Mouse (Mus musculus) T-helper 2 cell (primary cell): ENCODE results near the gene Gm40193.
"Not testable (repeated sequence)": the region's sequence is repeated elsewhere in the genome, so short reads cannot be mapped to it uniquely, and the experiment has no call there.

Source experiments
- in situ Hi-C: fragments of 300-600 bp; cut with MboI, MseI; formaldehyde crosslinking; loops from one replicate; pipeline ENCODE4 v1.15.1; 2025; ENCODE audit warnings: high pct_unique_total_duplicates

Gene Gm40193

GRCm38 (mm10) chr11:70532839-70533238 is at the start of gene Gm40193:
TSS of gene Gm40193 (minus strand) at chr11:70532939.
- in situ Hi-C loops: no loop called here

- in situ Hi-C loops: no loop called here
Observed at GRCm38 (mm10) chr11:70582196-70582595, 49.5 kb upstream of the Gm40193 start.

GRCm38 (mm10) chr11:70580921-70581320 is 48.2 kb upstream of the Gm40193 start:
- in situ Hi-C loops: no loop called here

- in situ Hi-C loops: no loop called here
Observed at GRCm38 (mm10) chr11:70580358-70580720, 47.6 kb upstream of the Gm40193 start.

GRCm38 (mm10) chr11:70579710-70580357 is 47.1 kb upstream of the Gm40193 start:
- in situ Hi-C loops: no loop called here

- in situ Hi-C loops: no loop called here
Observed at GRCm38 (mm10) chr11:70578962-70579361, 46.2 kb upstream of the Gm40193 start.

- in situ Hi-C loops: no loop called here
Observed at GRCm38 (mm10) chr11:70577201-70577600, 44.5 kb upstream of the Gm40193 start.

GRCm38 (mm10) chr11:70573872-70574271 is 41.1 kb upstream of the Gm40193 start:
- in situ Hi-C loops: no loop called here

GRCm38 (mm10) chr11:70572348-70572902 is 39.7 kb upstream of the Gm40193 start:
- in situ Hi-C loops: no loop called here

GRCm38 (mm10) chr11:70571641-70572040 is 38.9 kb upstream of the Gm40193 start:
- in situ Hi-C loops: no loop called here

GRCm38 (mm10) chr11:70570614-70571013 is 37.9 kb upstream of the Gm40193 start:
- in situ Hi-C loops: not testable (repeated sequence)

- in situ Hi-C loops: no loop called here
Observed at GRCm38 (mm10) chr11:70566586-70566985, 33.8 kb upstream of the Gm40193 start.

GRCm38 (mm10) chr11:70564276-70564873 is 31.6 kb upstream of the Gm40193 start:
- in situ Hi-C loops: no loop called here

- in situ Hi-C loops: no loop called here
Observed at GRCm38 (mm10) chr11:70563470-70564275, 30.9 kb upstream of the Gm40193 start.

- in situ Hi-C loops: no loop called here
Observed at GRCm38 (mm10) chr11:70562995-70563469, 30.3 kb upstream of the Gm40193 start.

GRCm38 (mm10) chr11:70562287-70562994 is 29.7 kb upstream of the Gm40193 start, which contains the start of gene Mink1:
TSS of gene Mink1 (plus strand) at chr11:70562881.
- in situ Hi-C loops: no loop called here

- in situ Hi-C loops: no loop called here
Observed at GRCm38 (mm10) chr11:70561937-70562286, 29.2 kb upstream of the Gm40193 start.

- in situ Hi-C loops: no loop called here
Observed at GRCm38 (mm10) chr11:70557545-70557944, 24.8 kb upstream of the Gm40193 start.

- in situ Hi-C loops: no loop called here
Observed at GRCm38 (mm10) chr11:70553940-70554339, 21.2 kb upstream of the Gm40193 start.

GRCm38 (mm10) chr11:70551526-70551925 is 18.8 kb upstream of the Gm40193 start:
- in situ Hi-C loops: no loop called here

- in situ Hi-C loops: loop anchor here (5.0 kb wide), 1 partner anchor 63 kb away; no protein-coding TSS in a partner anchor
Observed at GRCm38 (mm10) chr11:70544496-70544895, 11.8 kb upstream of the Gm40193 start.
